Mouse (Mus musculus) erythroblast, embryonic 14.5 days (primary cell): ENCODE data around the gene Pde10a.

Experiments
- GATA1 ChIP-seq: IDR thresholded peaks from 2 replicates; pipeline ENCODE4 v1.6.1; 2012; ENCODE audit warnings: low read length, inconsistent platforms, mixed read lengths
- TAL1 ChIP-seq: IDR thresholded peaks from 3 replicates; pipeline ENCODE4 v1.6.1; 2012; ENCODE audit warnings: low read length, inconsistent platforms, mixed read lengths

DNA sequence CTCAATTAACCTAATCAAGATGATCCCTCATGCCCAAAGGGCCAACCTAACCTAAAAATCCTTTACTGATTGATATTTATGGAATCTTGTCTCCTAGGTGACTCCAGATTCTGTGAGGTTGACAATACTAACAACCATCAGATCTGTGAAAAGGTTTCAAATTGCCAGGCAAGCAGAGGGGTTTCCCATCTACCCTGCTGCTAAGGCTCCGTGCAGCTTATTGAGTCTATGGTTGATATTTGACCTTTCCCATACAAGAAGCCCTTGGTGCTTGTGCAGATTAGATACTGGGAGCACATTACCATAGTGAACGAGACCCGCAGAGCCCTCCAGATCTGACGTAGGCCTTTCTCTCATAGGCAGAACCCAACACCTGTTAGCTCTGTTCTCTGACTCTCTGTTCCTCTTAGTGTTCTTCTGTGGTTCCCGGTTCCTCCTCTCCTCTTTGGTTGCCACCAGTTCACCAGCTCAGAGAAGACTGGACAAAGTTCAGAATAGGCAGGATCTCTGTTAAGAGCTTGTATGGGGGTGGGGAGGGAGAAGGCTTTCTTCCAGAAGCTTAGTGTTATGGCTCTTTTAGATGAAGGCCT, 240.9 kb downstream of the Pde10a start:
- TF ChIP-seq TAL1 (no peak), GATA1 (no peak)
